ENCODE assay signal across 8 mouse cellular contexts in genomic region chr4:133757269-133757835, GRCm38 (mm10). TPM values are rescaled to one million over a fixed set of nuclear protein-coding genes. Genes with fewer than 3 reads are reported as not detected.
DNase-seq lines count a peak whose midpoint lies in the region; ATAC-seq and TF ChIP-seq lines count a peak whose summit lies in the region.

No protein-coding gene starts in this region.

- H3K9me3 ChIP-seq in embryonic facial prominence, embryonic 14.5 days (ENCODE audit: control insufficient read depth, low read length), result no peaks in the 10 kb centered on the region
- H3K9me3 ChIP-seq in limb, embryonic 13.5 days, result no peaks in the 10 kb centered on the region
- H3K9me3 ChIP-seq in midbrain, embryonic 16.5 days (replicated peaks; ENCODE audit: control insufficient read depth, low read length, poor library complexity, severe bottlenecking), result no peaks in the 10 kb centered on the region

- under 1% methylated on average over 37 of the region's 38 CpGs for WGBS in embryonic facial prominence, embryonic 14.5 days
- WGBS in heart, adult 2 months, result under 1% methylated on average over 38 of the region's 38 CpGs
- WGBS in limb, embryonic 13.5 days, result under 1% methylated on average over 38 of the region's 38 CpGs
- under 1% methylated on average over 38 of the region's 38 CpGs for WGBS in midbrain, embryonic 16.5 days

- TF ChIP-seq CTCF in heart, adult 2 months (IDR thresholded peaks at IDR 0.05), result peak; percentile 10; the same call in 1 of the 2 replicates

- peaks cover 3% of the 10 kb centered on the region for H3K79me2 ChIP-seq in heart, adult 2 months (replicated peaks; ENCODE audit: control insufficient read depth, insufficient read depth, low read length)

- H3K4me2 ChIP-seq in embryonic facial prominence, embryonic 14.5 days (ENCODE audit: low read depth, low read length), result peak overlapping the region; percentile 94
- H3K4me2 ChIP-seq in limb, embryonic 13.5 days (replicated peaks), result peak overlapping the region; percentile 92
- peak overlapping the region; percentile 87 for H3K4me2 ChIP-seq in midbrain, embryonic 16.5 days (ENCODE audit: low read length)

- peak overlapping the region; percentile 100 for H3K27ac ChIP-seq in embryonic facial prominence, embryonic 14.5 days (replicated peaks; ENCODE audit: low read depth, low read length)
- H3K27ac ChIP-seq in heart, adult 2 months, result peak overlapping the region; percentile 98
- H3K27ac ChIP-seq in limb, embryonic 13.5 days, result peak overlapping the region; percentile 100
- H3K27ac ChIP-seq in midbrain, embryonic 16.5 days (ENCODE audit: low read length), result peak overlapping the region; percentile 96

- ATAC-seq in embryonic facial prominence, embryonic 14.5 days (ENCODE audit: low read depth), result peak; percentile 38
- ATAC-seq in limb, embryonic 13.5 days (ENCODE audit: low FRiP score, low read depth), result peak; percentile 30
- ATAC-seq in midbrain, embryonic 16.5 days, result peak; percentile 34

- H3K9ac ChIP-seq in embryonic facial prominence, embryonic 14.5 days (ENCODE audit: low read depth, low read length), result peak overlapping the region; percentile 89
- H3K9ac ChIP-seq in heart, adult 2 months (ENCODE audit: low read depth, low read length), result peak overlapping the region; percentile 84
- peak overlapping the region; percentile 100 for H3K9ac ChIP-seq in limb, embryonic 13.5 days
- peak overlapping the region; percentile 62 for H3K9ac ChIP-seq in midbrain, embryonic 16.5 days (ENCODE audit: low read depth, low read length)

- H3K4me3 ChIP-seq in embryonic facial prominence, embryonic 14.5 days (ENCODE audit: low read depth, low read length), result peak overlapping the region; percentile 100
- H3K4me3 ChIP-seq in heart, adult 2 months, result peak overlapping the region; percentile 66
- H3K4me3 ChIP-seq in limb, embryonic 13.5 days, result peak overlapping the region; percentile 100
- peak overlapping the region; percentile 58 for H3K4me3 ChIP-seq in midbrain, embryonic 16.5 days (ENCODE audit: low read depth, low read length)

- H3K27me3 ChIP-seq in embryonic facial prominence, embryonic 14.5 days (replicated peaks; ENCODE audit: control insufficient read depth, insufficient read depth, low read length), result no peaks in the 10 kb centered on the region
- no peaks in the 10 kb centered on the region for H3K27me3 ChIP-seq in heart, adult 2 months (ENCODE audit: control insufficient read depth, insufficient read depth, low read length)
- H3K27me3 ChIP-seq in limb, embryonic 13.5 days, result no peaks in the 10 kb centered on the region
- no peaks in the 10 kb centered on the region for H3K27me3 ChIP-seq in midbrain, embryonic 16.5 days (ENCODE audit: control insufficient read depth, insufficient read depth, low read depth, low read length)

- peak; percentile 82 for TF ChIP-seq POLR2A in heart, adult 2 months (IDR thresholded peaks at IDR 0.05; ENCODE audit: insufficient read depth, low read depth, low read length)

- peak; percentile 86 for TF ChIP-seq EP300 in heart, adult 2 months (IDR thresholded peaks at IDR 0.05; ENCODE audit: insufficient read depth, low read depth, low read length)

- no peaks in the 10 kb centered on the region for H3K36me3 ChIP-seq in embryonic facial prominence, embryonic 14.5 days (ENCODE audit: control insufficient read depth, insufficient read depth, low read length)
- H3K36me3 ChIP-seq in heart, adult 2 months (ENCODE audit: control insufficient read depth, insufficient read depth, low read length), result peaks cover 3% of the 10 kb centered on the region; the same call in 1 of the 2 replicates
- no peaks in the 10 kb centered on the region for H3K36me3 ChIP-seq in limb, embryonic 13.5 days
- H3K36me3 ChIP-seq in midbrain, embryonic 16.5 days (ENCODE audit: control insufficient read depth, insufficient read depth, low read length), result no peaks in the 10 kb centered on the region

- peaks cover 16% of the 10 kb centered on the region for H3K4me1 ChIP-seq in embryonic facial prominence, embryonic 14.5 days (ENCODE audit: control insufficient read depth, insufficient read depth, low read length)
- peaks cover 7% of the 10 kb centered on the region for H3K4me1 ChIP-seq in heart, adult 2 months (ENCODE audit: control insufficient read depth, insufficient read depth, low read length)
- H3K4me1 ChIP-seq in limb, embryonic 13.5 days, result peaks cover 17% of the 10 kb centered on the region
- peaks cover 18% of the 10 kb centered on the region for H3K4me1 ChIP-seq in midbrain, embryonic 16.5 days (ENCODE audit: control insufficient read depth, insufficient read depth, low read length)

- intact Hi-C loops in heart, adult 2 months (cut with DNase I), result loop anchor here (1.0 kb wide), 2 partner anchors 28 to 84 kb away; no protein-coding TSS in a partner anchor

- DNase-seq in 416B (ENCODE audit: low read depth), result peak; percentile 99
- DNase-seq in adrenal gland, postnatal 4 days (ENCODE audit: low spot score in 2 of 2), result peak; percentile 52 to 74
- peak; percentile 98 for DNase-seq in embryonic facial prominence, embryonic 14.5 days (ENCODE audit: low spot score)
- peak; percentile 91 to 92 for DNase-seq in heart, adult 2 months
- DNase-seq in kidney, adult 8-10 months, result peak; percentile 89 to 90
- DNase-seq in spleen, postnatal 10 days (ENCODE audit: low spot score in 2 of 2), result peak; percentile 90 to 92

RNA-seq across cellular contexts. Expression of gene Arid1a, which starts 0.8 kb away (rescaled TPM):
- 10 to 100 TPM; 77.3 to 89.1 TPM for total RNA-seq in adrenal gland, postnatal 4 days (2021)
- polyA plus RNA-seq in embryonic facial prominence, embryonic 14.5 days (2014; fragmentation: Nextera tagmentation; extraction: Ambion mirVana), result 29.1 and 29.6 TPM in 2 replicates
- 10 to 100 TPM; 34.2 to 38.0 TPM for total RNA-seq in heart, adult 2 months (2021)
- 27.8 and 28.1 TPM in 2 replicates for polyA plus RNA-seq in heart, adult 2 months (2012; rRNA removed)
- polyA plus RNA-seq in limb, embryonic 13.5 days (2015; fragmentation: Nextera tagmentation; extraction: Ambion mirVana), result 34.0 and 35.8 TPM in 2 replicates
- 28.7 and 36.1 TPM in 2 replicates for polyA plus RNA-seq in midbrain, embryonic 16.5 days (2015; fragmentation: Nextera tagmentation; extraction: Ambion mirVana)

Comparison
In these comparisons a context has a peak if more than half of its experiments do, and no peak if none do; other contexts are left out.
1. Peak in every context shown above with its lines: DNase-seq, ATAC-seq, H3K4me3 ChIP-seq and H3K27ac ChIP-seq.